Mouse (Mus musculus): ENCODE measurements at regions not wholly inside any gene's neighbourhood (a gene's known extent, or its start where the extent isn't known, plus 50 kb on each side); places are given as distances from the start of the nearest gene placed in this dataset.

- TF ChIP-seq HCFC1 (IDR thresholded peaks at IDR 0.05; ENCODE audit: borderline replicate concordance, insufficient read depth, low read length), result no peak
- TF ChIP-seq MAFK (IDR thresholded peaks at IDR 0.05; ENCODE audit: insufficient read depth, low read depth, low read length), result no peak
Measured at GRCm38 (mm10) chr12:54256506-54257128, 53.0 kb upstream of the Egln3 start.
